Mouse (Mus musculus): ENCODE results near the gene H2-M10.2. TPM values are rescaled to one million over a fixed set of nuclear protein-coding genes. Genes with fewer than 3 reads are reported as not detected.
A peak's percentile ranks its signal among the peaks of the same experiment; 100 is the strongest.
"Not testable (repeated sequence)": the region's sequence is repeated elsewhere in the genome, so short reads cannot be mapped to it uniquely, and the experiment has no call there.

The H2-M10.2 gene
- polyA plus RNA-seq, 1 experiment from 2014 or later, result not detected

GRCm38 (mm10) chr17:36308855-36309254 lies 22.6 kb upstream of the H2-M10.2 start:
- peak; percentile 84 for TF ChIP-seq CTCF (IDR thresholded peaks at IDR 0.05; ENCODE audit: low read depth)
- DNase-seq (ENCODE audit: low spot score), result peak; percentile 65
- not testable (repeated sequence) for H3K4me3 ChIP-seq (ENCODE audit: low read depth, low read length); H3K27me3 ChIP-seq (ENCODE audit: control insufficient read depth, insufficient read depth, low read length); H3K9me3 ChIP-seq (ENCODE audit: control insufficient read depth, low read length); H3K4me1 ChIP-seq (replicated peaks; ENCODE audit: control insufficient read depth, insufficient read depth); ATAC-seq (ENCODE audit: low FRiP score, low TSS enrichment); H3K36me3 ChIP-seq (ENCODE audit: control insufficient read depth, insufficient read depth, low read length); H3K4me2 ChIP-seq (replicated peaks; ENCODE audit: low read depth); H3K27ac ChIP-seq (replicated peaks); H3K9ac ChIP-seq (ENCODE audit: low read length)
- WGBS, result 2% methylated on average over 3 of the region's 3 CpGs

- Histone ChIP-seq H3K36me3 (ENCODE audit: control insufficient read depth, insufficient read depth, low read length) (0 out of 2 replicates have a peak, but pooled peaks cover 3% of the 10 kb centered on the region), H3K4me2 (replicated peaks; ENCODE audit: low read depth) (no peak overlapping the region), H3K27me3 (ENCODE audit: control insufficient read depth, insufficient read depth, low read length) (no peaks in the 10 kb centered on the region), H3K9me3 (ENCODE audit: control insufficient read depth, low read length) (no peaks in the 10 kb centered on the region), H3K27ac (replicated peaks) (no peak overlapping the region), H3K9ac (ENCODE audit: low read length) (no peak overlapping the region), H3K4me3 (ENCODE audit: low read depth, low read length) (no peak overlapping the region), H3K4me1 (replicated peaks; ENCODE audit: control insufficient read depth, insufficient read depth) (no peaks in the 10 kb centered on the region)
- no peak for TF ChIP-seq EP300 (optimal IDR thresholded peaks at IDR 0.05)
- no peak for TF ChIP-seq CTCF (IDR thresholded peaks at IDR 0.05; ENCODE audit: low read depth)
- WGBS, result 90% methylated on average over 4 of the region's 4 CpGs
- no peak for DNase-seq (ENCODE audit: low spot score)
- ATAC-seq (ENCODE audit: low FRiP score, low TSS enrichment), result no peak
These were observed 4.6 kb downstream of the H2-M10.2 start for GRCm38 (mm10) chr17:36281521-36282245.

DNA sequence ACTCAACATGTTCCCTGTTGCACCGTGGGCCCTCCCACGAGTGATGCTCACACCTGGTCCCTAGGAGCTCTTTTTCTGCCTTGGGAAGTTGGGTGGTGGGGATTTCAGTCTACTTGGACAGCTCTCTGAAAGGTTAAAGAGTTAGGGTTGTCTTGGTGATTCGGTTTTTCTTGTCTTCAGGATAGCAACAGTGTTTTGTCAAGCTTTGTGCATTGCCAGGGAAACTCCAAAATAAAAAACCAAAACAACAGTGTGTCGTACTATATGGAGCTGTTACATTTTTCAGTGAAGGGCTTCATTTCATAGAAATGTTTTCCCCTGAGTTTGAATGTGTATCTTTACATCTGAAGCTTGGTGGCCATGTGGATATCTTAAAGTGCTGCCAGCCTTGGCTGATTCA lies 11.5 kb downstream of the H2-M10.2 start:
- Histone ChIP-seq H3K9ac (ENCODE audit: low read length) (no peak overlapping the region), H3K4me2 (replicated peaks; ENCODE audit: low read depth) (no peak overlapping the region), H3K27me3 (ENCODE audit: control insufficient read depth, insufficient read depth, low read length) (no peaks in the 10 kb centered on the region), H3K9me3 (ENCODE audit: control insufficient read depth, low read length) (no peaks in the 10 kb centered on the region), H3K4me3 (ENCODE audit: low read depth, low read length) (no peak overlapping the region), H3K27ac (replicated peaks) (no peak overlapping the region), H3K36me3 (ENCODE audit: control insufficient read depth, insufficient read depth, low read length) (no peaks in the 10 kb centered on the region), H3K4me1 (replicated peaks; ENCODE audit: control insufficient read depth, insufficient read depth) (no peaks in the 10 kb centered on the region; the same call in 1 of the 2 replicates)
- TF ChIP-seq CTCF (IDR thresholded peaks at IDR 0.05; ENCODE audit: low read depth), result no peak
- no peak for TF ChIP-seq EP300 (optimal IDR thresholded peaks at IDR 0.05)
- DNase-seq (ENCODE audit: low spot score) (no peak), ATAC-seq (ENCODE audit: low FRiP score, low TSS enrichment) (no peak)
- 92% methylated on average over 4 of the region's 4 CpGs for WGBS

- H3K4me2 ChIP-seq (replicated peaks; ENCODE audit: low read depth), result no peak overlapping the region
- H3K27me3 ChIP-seq (ENCODE audit: control insufficient read depth, insufficient read depth, low read length), result no peaks in the 10 kb centered on the region
- no peak overlapping the region for H3K4me3 ChIP-seq (ENCODE audit: low read depth, low read length)
- no peak overlapping the region for H3K9ac ChIP-seq (ENCODE audit: low read length)
- no peaks in the 10 kb centered on the region for H3K9me3 ChIP-seq (ENCODE audit: control insufficient read depth, low read length)
- ATAC-seq (ENCODE audit: low FRiP score, low TSS enrichment), result no peak
- no peak overlapping the region for H3K27ac ChIP-seq (replicated peaks)
- 88% methylated on average over 4 of the region's 4 CpGs for WGBS
- H3K4me1 ChIP-seq (replicated peaks; ENCODE audit: control insufficient read depth, insufficient read depth), result no peaks in the 10 kb centered on the region; the same call in 1 of the 2 replicates
- no peaks in the 10 kb centered on the region for H3K36me3 ChIP-seq (ENCODE audit: control insufficient read depth, insufficient read depth, low read length)
- TF ChIP-seq CTCF (IDR thresholded peaks at IDR 0.05; ENCODE audit: low read depth) (no peak), EP300 (optimal IDR thresholded peaks at IDR 0.05) (no peak)
- DNase-seq (ENCODE audit: low spot score), result no peak
These were observed 12.5 kb downstream of the H2-M10.2 start for GRCm38 (mm10) chr17:36273796-36274195.

DNA sequence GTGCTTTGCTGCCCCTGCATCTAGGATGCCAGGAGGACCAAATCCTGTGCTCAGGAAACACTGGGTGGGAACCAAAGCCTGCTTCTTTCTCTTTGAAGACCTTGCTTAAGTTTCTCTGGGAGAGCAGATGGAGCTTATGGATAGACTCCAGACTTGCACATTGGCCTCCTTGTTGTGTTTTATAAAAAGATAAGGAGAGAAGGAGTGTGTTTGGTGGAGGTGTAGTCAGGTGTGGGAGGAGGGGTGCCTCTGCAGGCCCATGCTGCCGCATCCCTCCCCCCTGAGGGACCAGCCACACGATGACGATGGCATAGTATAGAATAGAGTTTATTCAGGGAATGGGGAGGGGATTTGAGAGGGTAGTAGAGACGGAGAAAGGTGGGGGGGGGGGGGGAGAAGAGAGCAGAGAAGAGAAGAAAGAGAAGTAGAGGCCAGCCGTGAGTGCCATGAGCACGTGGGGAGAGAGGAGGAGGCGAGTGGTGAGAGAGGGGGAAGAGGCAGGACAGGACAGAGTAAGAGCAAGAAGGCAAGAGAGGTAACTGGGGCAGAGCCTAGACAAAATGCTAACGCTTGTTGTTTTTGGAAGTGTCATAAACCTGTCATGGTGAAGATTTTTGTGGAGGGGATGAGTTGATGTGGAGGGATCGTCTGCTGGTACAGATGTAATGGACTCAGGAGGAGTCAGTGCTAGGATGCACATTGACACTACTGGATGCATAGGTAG lies 13.5 kb downstream of the H2-M10.2 start:
- H3K9me3 ChIP-seq (ENCODE audit: control insufficient read depth, low read length), result no peaks in the 10 kb centered on the region
- H3K4me3 ChIP-seq (ENCODE audit: low read depth, low read length), result peak overlapping the region; percentile 98; the same call in 1 of the 2 replicates
- no peaks in the 10 kb centered on the region for H3K27me3 ChIP-seq (ENCODE audit: control insufficient read depth, insufficient read depth, low read length)
- no peaks in the 10 kb centered on the region; the same call in 1 of the 2 replicates for H3K4me1 ChIP-seq (replicated peaks; ENCODE audit: control insufficient read depth, insufficient read depth)
- ATAC-seq (ENCODE audit: low FRiP score, low TSS enrichment) (no peak), DNase-seq (ENCODE audit: low spot score) (no peak)
- no peaks in the 10 kb centered on the region for H3K36me3 ChIP-seq (ENCODE audit: control insufficient read depth, insufficient read depth, low read length)
- no peak for TF ChIP-seq EP300 (optimal IDR thresholded peaks at IDR 0.05)
- TF ChIP-seq CTCF (IDR thresholded peaks at IDR 0.05; ENCODE audit: low read depth), result no peak
- 0 out of 2 replicates have a peak overlapping the region, but pooled peaks have one; percentile 23 for H3K9ac ChIP-seq (ENCODE audit: low read length)
- H3K27ac ChIP-seq (replicated peaks), result no peak overlapping the region
- WGBS, result 79% methylated on average over 9 of the region's 9 CpGs
- H3K4me2 ChIP-seq (replicated peaks; ENCODE audit: low read depth), result peak overlapping the region; percentile 80

Measured in stomach, postnatal 0 days (tissue).